Mouse (Mus musculus): ENCODE data around the gene L3hypdh.

- TF ChIP-seq CTCF (IDR thresholded peaks at IDR 0.05; ENCODE audit: low read depth) (no peak), EP300 (IDR thresholded peaks at IDR 0.05; ENCODE audit: low read depth) (no peak)
Measured at GRCm38 (mm10) chr12:72025275-72025795, 59.9 kb downstream of the L3hypdh start.
